Mouse (Mus musculus) ES-Bruce4 (cell line): Measurements from ENCODE around the gene Gm39115.

Experiments used
- CTCF ChIP-seq: IDR thresholded peaks from one replicate; pipeline ENCODE4 v1.8.1; 2011; ENCODE audit warnings: low read depth, low read length
- EP300 ChIP-seq: IDR thresholded peaks from 2 replicates; pipeline ENCODE4 v1.6.1; 2011; ENCODE audit warnings: low read depth, low read length; ENCODE audit not compliant: insufficient read depth
- POLR2A ChIP-seq: IDR thresholded peaks from one replicate; pipeline ENCODE4 v1.8.1; 2011; ENCODE audit warnings: low read length; ENCODE audit not compliant: insufficient read depth

- TF ChIP-seq POLR2A: no peak
- TF ChIP-seq CTCF: no peak
- TF ChIP-seq EP300: no peak
These were observed 41.3 kb downstream of the Gm39115 start for GRCm38 (mm10) chr7:142094301-142095143.
